Mouse (Mus musculus): ENCODE measurements around the gene Lct.
"Not testable (repeated sequence)": the region's sequence is repeated elsewhere in the genome, so short reads cannot be mapped to it uniquely, and the experiment has no call there.

The Lct gene

GRCm38 (mm10) chr1:128295296-128295695 is 32.8 kb downstream of the Lct start:
- DNase-seq (ENCODE audit: low spot score): no peak

DNA sequence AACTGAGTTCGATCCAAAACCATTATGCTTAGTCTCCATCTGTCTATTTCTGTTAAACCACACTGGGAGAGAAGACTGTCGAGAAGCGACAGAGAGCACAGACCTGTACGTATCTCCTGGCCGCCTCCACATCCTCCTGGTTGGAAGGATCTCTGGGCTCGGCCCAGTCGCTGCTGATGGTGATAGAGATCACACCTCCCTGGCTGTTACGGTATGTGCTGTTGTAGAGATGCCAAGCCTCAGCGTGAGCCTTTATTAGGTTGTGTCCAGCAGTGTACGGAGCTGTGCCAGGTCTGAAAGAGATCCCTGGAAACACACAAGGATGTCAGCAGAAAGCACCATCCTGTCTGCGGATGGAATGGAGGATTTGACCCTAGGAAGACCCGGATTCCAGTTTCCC is 34.6 kb downstream of the Lct start:
- DNase-seq (ENCODE audit: low spot score): no peak

GRCm38 (mm10) chr1:128290295-128290694 is 37.8 kb downstream of the Lct start:
- no peak for DNase-seq (ENCODE audit: low spot score)

DNA sequence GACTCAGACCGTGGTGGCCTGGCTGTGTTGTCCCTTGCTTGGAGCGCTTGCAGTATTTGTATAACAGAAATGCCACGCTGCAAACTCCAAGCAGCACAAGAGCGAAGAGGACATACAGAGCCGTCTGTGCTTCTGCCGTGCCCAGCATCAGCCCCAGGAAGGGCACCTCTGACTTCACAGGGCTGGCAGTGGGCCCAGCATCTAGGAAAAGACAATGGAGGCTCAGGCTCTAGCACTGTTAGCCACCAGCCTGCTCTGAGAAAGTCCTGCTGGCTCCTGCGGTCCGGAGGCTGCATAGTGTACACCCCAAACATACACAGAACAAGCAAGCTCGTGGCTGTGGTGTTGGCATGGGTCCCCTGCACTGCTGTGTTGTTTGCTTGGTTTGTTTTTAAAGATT is 43.0 kb downstream of the Lct start:
- no peak for DNase-seq (ENCODE audit: low spot score)

- DNase-seq (ENCODE audit: low spot score): no peak
Observed at GRCm38 (mm10) chr1:128284157-128284690, 43.9 kb downstream of the Lct start.

DNA sequence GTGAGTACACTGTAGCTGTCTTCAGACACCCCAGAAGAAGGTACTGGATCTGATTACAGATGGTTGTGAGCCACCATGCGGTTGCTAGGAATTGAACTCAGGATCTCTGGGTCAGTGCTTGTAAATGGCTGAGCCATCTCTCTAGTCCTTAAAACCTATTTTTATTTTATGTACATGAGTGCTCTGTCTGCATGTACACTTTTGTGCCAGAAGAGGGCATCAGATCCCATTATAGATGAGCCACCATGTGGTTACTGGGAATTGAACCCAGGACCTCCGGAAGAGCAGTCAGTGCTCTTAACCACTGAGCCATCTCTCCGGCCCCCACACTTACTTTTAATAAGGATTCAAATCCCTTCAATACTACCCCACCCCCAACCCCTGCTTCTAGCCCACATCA is 45.2 kb downstream of the Lct start:
- DNase-seq (ENCODE audit: low spot score): no peak

- DNase-seq (ENCODE audit: low spot score): no peak
Observed at GRCm38 (mm10) chr1:128281753-128282152, 46.4 kb downstream of the Lct start.

- no peak for DNase-seq (ENCODE audit: low spot score)
Observed at GRCm38 (mm10) chr1:128278563-128278962, 49.6 kb downstream of the Lct start.

DNA sequence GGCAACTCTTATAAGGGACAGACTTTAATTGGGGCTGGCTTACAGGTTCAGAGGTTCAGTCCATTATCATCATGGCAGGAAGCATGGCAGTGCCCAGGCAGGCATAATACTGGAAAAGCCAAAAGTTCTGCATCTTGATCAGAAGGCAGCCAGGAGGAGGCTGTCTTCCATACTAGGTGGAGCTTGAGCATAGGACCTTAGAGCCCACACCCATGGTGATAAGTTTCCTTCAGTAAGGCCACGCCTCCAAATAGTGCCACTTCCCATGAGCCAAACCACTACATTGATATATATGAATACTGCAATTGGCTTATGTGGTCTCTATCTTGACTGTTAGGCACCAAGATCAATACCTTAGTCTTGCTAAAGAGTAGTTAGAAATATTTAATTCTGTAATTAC is 52.2 kb downstream of the Lct start:
- no peak for DNase-seq (ENCODE audit: low spot score)

GRCm38 (mm10) chr1:128270731-128271130 is 57.4 kb downstream of the Lct start:
- no peak for DNase-seq (ENCODE audit: low spot score)

DNA sequence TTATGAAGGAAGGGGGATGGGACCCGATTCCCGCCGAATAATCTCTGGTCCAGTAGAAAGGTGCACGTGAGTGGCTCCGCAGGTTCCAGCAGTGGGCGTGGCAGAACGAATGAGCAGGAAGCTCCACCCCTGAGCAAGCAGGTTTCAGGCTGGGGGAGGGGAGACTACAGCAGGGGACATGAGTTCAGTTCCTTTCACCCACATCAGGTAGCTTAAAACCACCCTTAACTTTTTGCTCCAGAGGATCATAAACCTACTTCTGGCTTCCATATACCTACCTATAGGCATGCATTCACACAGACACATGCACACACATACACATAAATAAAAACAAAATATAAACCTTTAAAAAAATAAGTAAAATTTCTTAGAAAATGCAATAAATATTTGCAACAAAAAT is 61.1 kb downstream of the Lct start:
- DNase-seq (ENCODE audit: low spot score): not testable (repeated sequence)

- DNase-seq (ENCODE audit: low spot score): peak; percentile 12
Observed at GRCm38 (mm10) chr1:128244727-128245355, 83.3 kb downstream of the Lct start.

DNA sequence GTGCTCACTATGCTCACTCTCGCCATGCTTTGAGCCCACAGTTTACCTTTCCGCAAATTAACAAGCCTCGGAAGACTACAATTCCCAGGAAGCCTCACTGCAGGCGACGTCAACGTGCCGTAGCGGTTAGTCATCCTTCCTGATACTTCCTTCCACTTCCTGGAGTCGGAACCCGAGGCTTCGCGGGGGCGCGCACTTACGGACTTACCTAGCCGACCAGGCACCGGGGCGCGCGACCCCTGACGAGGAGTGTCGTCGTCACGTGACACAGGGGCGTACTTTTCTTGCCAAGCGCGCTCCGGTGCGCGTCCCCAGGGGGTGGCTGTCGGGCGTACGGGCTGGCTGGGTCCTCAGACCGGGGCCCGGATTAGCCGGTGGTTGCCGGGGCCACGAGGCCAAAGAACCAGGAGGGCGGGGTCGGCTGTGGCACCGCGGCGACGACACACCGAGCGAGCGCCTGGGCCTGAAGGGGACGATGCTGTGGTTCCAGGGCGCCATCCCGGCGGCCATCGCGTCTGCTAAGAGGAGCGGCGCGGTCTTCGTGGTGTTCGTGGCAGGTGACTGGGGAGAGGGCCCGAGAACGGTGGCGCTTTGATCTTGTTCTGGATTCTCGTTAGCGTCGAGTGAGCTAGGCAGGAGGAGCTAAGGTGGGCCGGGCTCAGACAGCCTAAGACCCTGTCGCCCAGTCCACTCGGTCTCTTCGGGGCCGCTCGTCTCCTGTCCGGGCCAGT is 84.0 kb downstream of the Lct start:
- peak; percentile 97 for DNase-seq (ENCODE audit: low spot score)

GRCm38 (mm10) chr1:128243627-128243995 is 84.5 kb downstream of the Lct start, which contains the start of gene Ubxn4:
Gene Ubxn4 (plus strand): TSS chr1:128243964.
- DNase-seq (ENCODE audit: low spot score): no peak

GRCm38 (mm10) chr1:128235181-128235580 is 92.9 kb downstream of the Lct start:
- no peak for DNase-seq (ENCODE audit: low spot score)
